Mouse (Mus musculus) thymus, postnatal 25 days (tissue): ENCODE data around the gene Fuz.

Source experiments
- DNase-seq: peaks from one replicate; pipeline ENCODE4 v3.0.0; 2022

Fuz gene

GRCm38 (mm10) chr7:44895593-44896434 lies at the start of gene Fuz:
TSS of gene Fuz (plus strand) at chr7:44896079.
- DNase-seq = peak; percentile 86

DNA sequence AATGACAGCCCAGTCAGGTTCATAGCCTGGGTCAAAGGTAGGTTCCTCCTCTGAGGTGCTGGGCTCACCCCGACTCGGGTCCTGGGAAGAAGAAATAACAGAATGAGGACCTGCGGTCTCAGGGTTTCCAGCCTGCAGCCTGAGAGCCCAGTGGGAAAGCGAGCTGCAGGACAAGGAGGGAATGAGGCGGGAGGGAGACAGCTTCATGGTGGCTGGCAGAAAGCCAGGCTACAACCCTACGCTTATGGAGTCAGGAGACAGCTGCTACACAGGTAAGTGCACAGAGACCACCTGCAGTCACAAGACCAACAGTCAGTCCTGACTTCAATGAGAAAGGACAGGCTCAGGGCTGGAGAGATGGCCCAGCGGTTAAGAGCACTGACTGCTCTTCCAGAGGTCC lies 49.1 kb upstream of the Fuz start:
- DNase-seq = no peak

DNA sequence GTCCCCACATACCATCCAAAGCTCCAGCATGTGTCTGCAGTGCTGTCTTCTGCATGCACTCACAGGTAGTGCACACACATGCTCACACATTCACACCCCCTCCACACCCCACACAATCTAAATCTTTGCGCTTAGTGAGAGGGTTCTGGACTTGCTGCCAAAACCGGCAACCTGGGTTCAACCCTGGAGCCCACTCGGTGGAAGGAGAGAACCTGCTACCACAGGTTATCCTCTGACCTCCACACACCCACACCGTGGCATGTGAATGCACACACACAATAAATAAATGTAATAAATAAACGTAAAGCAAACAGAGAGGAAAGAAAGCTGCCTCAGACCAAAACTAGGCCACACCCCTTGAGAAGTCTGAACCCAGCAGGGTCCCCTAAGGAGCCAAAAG lies 48.1 kb upstream of the Fuz start:
- DNase-seq = no peak

DNA sequence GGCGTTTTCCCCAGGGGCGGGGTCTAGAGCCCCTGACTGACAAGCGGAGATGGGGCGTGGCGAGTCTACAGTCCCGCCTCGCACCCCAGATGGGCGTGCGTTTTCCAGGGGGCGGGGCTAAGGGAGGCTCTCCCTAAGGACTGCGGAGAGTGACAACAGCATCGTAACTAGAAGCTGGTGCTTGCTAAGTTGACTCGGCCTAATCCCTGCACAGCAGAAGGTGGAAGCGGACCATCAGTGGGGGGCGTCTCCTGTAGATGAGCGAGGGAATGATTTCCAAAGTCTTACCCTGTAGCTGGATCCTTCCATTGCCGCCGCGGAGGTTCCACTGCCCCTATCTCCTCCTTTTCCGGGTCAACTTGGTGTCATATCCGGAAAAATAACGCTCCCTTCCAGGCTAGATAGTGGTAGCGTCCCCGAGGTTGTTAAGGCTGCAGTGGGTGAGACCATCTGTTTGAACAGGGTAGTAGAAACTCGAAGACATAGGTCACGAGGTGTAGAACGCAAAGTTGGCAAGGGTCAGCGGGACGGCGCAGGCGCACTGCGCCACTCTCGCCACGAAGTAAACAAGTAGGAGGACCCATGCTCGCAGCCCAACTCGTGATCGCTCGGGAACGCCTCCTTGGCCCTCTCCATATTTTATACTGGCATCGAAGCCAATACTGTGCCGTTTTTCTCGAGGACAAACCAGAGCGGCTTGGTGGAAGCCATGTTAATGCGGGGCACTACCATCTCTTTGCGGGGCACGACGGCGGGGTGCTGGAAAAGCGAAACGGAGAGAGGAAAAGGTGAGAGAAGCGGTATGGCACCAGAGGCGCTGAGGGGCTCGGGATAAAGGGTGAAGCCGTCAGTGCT lies 47.1 kb upstream of the Fuz start, which contains the start of the genes Akt1s1 and Tbc1d17:
TSS of gene Akt1s1 (plus strand) at position 431 of the 855 bp plus-strand sequence.
TSS of gene Tbc1d17 (minus strand) at position 519 of the 855 bp plus-strand sequence.
- peak; percentile 98 for DNase-seq

- DNase-seq = peak; percentile 89
These were observed 46.3 kb upstream of the Fuz start for GRCm38 (mm10) chr7:44849416-44850111.

GRCm38 (mm10) chr7:44850146-44850545 lies 45.7 kb upstream of the Fuz start:
- peak; percentile 79 for DNase-seq

DNA sequence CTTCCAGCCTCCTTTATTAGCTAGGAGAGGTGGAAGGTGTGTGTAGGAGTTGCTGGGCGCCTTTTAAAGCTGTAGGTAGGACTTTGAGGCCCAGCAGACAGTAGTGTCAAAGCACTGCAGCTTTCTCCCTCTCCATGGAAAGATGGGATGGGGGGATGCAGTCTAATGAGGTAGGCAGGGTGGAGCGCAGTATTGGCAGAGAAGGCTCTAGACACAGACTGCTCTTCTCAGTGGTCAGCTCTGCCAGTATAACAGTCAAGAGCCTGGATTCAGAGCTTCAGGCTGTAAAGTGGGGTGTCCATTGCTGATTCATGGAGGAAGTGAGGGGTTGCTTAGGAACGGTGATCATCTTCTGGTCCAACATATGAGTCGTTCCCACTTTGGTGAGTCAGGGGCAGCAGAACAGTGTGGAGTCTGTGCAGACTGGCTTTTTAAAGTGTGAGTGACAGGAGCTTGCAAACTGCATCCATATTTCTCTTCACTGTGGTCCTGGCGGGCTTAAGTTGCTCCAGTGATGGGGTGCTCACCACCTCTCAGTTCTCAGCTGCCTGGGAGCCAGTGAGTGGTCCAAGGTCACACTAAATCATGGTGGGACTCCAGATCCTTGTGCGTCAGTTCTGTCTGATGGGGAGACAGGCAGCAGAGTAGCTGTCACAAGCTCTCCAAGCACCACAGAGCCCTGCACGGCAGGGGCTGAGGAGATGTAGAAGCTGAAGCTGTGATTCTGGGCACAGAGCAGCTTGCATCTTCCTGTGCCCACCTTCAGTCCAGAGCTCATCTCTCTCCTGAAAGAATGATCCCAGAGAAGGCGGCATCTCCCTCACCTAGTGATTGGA lies 44.9 kb upstream of the Fuz start:
- DNase-seq = no peak

GRCm38 (mm10) chr7:44851625-44852234 lies 44.1 kb upstream of the Fuz start:
- no peak for DNase-seq

GRCm38 (mm10) chr7:44852259-44853027 lies 43.4 kb upstream of the Fuz start:
- DNase-seq = no peak

GRCm38 (mm10) chr7:44853065-44853464 lies 42.8 kb upstream of the Fuz start:
- no peak for DNase-seq

DNA sequence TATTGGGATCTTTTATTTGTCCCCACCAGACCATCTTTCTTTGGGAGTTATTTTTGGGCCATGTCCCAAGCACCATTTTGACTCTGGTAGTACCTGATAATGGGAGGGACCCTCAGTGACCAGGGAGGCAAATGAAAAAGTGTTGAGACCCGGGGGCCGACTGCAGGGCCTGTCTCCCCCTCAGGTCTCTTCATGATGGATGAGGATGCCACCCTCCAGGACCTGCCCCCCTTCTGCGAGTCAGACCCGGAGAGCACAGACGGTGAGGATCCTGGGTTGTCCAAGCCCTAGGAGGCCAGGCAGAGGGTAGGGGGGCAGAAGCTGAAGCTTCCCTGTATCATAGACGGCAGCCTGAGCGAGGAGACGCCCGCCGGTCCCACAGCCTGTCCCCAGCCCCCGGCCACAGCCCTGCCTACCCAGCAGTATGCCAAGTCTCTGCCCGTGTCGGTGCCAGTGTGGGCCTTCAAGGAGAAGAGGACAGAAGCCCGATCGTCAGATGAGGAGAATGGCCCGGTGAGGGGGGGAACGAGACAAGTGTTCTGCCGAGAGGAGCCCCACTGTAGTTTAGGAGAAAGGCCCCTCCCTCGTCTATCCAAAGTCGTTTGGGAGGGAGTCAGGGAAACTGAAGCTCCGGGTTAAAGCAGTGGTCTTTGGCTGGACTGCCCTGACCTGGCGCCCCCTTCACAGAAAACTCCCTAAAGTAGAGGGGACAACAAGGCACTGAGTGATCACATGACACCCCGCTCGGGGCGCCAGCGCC lies 42.1 kb upstream of the Fuz start:
- no peak for DNase-seq

GRCm38 (mm10) chr7:44854356-44855031 lies 41.4 kb upstream of the Fuz start:
- peak; percentile 87 for DNase-seq

GRCm38 (mm10) chr7:44855036-44855435 lies 40.8 kb upstream of the Fuz start:
- peak; percentile 40 for DNase-seq

DNA sequence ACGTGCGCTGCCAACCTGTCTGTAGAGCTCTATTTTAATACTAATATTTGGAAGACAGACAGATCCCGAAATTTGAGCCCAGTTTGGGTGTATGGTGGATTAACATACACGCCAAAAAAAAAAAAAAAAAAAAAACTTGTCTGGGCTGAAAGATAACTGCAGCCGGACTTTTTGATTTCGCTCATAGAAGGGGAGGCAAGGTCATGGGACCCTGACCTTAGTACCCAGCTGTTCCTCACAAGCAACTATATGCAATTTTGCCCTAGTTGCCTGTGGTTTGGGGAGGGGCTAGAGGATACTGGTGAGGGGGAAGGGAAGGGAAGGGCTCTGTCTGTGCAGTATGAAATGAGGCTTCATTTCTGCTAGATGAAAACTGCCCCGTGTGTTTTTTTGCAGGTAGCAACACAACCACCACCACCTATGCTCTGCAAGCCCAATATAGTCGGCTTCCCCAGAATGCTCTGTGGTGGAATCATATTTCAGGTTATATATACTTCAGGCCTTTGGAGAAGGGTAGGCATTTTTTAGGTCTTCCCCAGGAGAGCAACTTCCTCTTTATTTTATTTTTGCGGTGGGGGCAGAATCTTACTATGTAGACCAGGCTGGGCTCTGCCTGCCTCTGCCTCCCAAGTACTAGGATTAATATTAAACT lies 39.5 kb upstream of the Fuz start:
- DNase-seq = peak; percentile 55

DNA sequence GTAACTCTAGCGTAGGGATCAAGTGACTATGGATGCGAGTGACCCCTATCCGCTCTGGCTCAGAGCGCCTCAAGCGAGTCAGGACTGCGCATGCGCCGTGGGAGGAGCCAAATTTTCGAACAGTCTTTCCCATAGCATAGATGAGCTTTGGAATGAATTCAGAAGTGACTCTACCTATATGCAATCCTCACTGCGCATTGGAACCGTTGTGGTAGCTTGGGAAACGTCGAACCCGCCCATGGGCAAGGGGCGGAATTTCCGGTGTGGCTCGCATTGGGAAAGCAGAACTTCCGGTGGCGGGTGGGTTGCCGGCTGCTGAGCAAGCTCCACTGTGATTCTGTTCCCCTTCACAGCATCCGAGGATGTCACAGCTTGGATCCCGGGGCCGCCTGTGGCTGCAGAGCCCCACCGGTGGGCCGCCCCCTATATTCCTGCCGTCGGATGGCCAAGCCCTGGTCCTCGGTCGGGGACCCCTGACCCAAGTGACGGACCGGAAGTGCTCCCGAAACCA lies 38.8 kb upstream of the Fuz start, which contains the start of gene Pnkp:
TSS of gene Pnkp (plus strand) at position 98 of the 511 bp plus-strand sequence.
- DNase-seq = peak; percentile 87

DNA sequence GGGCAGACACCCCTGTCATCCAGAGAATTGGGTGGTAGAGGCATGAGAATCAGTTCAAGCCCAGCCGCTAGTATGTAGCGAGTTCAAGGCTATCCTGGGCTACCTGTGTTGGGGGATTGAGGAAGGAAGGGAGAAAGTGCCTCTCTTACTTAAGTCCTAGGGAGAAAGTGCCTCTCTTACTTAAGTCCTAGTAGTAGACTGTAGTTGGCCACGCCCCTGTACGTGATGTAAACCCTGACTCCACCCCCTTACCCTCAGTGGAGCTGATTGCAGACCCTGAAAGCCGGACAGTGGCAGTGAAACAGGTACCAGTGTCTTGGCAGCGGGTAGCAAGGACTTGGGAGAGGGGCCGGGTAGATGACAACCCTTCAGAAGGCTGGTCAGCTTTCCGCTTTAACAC lies 38.0 kb upstream of the Fuz start:
- no peak for DNase-seq

- DNase-seq = no peak
These were observed 36.0 kb upstream of the Fuz start for GRCm38 (mm10) chr7:44859896-44860295.

GRCm38 (mm10) chr7:44860576-44861428 lies 35.1 kb upstream of the Fuz start:
- peak; percentile 68 for DNase-seq
